Mouse (Mus musculus): ENCODE measurements around the gene Rsu1. TPM values are rescaled to one million over a fixed set of nuclear protein-coding genes. Genes with fewer than 3 reads are reported as not detected.

The Rsu1 gene
- polyA plus RNA-seq (2012; rRNA removed) = 45.6 and 50.3 TPM in 2 replicates

GRCm38 (mm10) chr2:13271165-13271957 is at the start of gene Rsu1:
Gene Rsu1 (minus strand): TSS chr2:13271415.

Other genes with a start within 250 kb of the Rsu1 start
- gene Cubn, start 220.4 kb upstream of the Rsu1 start, polyA plus RNA-seq (2012; rRNA removed) = 0.05 and 0.06 TPM in 2 replicates

Measured in liver, embryonic 14 days (tissue).